Mouse (Mus musculus) cerebellum, adult 2 months (tissue): Measurements from ENCODE around the gene Chst5.

Source experiments
- CTCF ChIP-seq: fragments of 200-500 bp; IDR thresholded peaks from 2 replicates; pipeline ENCODE4 v1.5.1; 2011; ENCODE audit warnings: low read depth, mild to moderate bottlenecking, control low read depth, low read length, moderate library complexity, borderline replicate concordance; ENCODE audit not compliant: insufficient read depth
- POLR2A ChIP-seq: fragments of 200-500 bp; IDR thresholded peaks from 2 replicates; pipeline ENCODE4 v1.6.1; 2011; ENCODE audit warnings: low read length, control low read depth, borderline replicate concordance; ENCODE audit not compliant: insufficient read depth

DNA sequence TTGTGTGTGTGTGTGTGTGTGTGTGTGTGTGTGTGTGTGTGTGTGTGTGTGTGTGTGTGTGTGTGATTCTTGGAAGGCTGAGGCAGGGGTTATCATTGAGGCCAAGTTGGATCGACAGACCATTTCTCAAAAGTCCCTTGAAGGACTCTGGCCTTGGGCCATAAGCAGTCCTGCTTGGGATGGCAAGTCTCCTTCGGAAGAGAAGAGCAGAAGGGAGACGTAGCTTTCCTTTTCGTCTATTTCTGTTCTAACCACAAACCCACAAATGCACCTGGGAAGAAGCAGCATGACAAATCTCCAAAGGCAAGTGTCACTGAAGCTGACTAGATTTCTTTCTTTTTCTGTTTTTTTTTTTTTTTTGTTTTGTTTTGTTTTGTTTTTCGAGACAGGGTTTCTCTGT lies 45.6 kb upstream of the Chst5 start:
- TF ChIP-seq CTCF (no peak), POLR2A (no peak)
